Mouse (Mus musculus) liver, postnatal 0 days (tissue): ENCODE measurements at regions not wholly inside any gene's neighbourhood (a gene's known extent, or its start where the extent isn't known, plus 50 kb on each side); places are given as distances from the start of the nearest gene placed in this dataset.

Source experiments
- CTCF ChIP-seq: sonication (generic); IDR thresholded peaks from 2 replicates; pipeline ENCODE4 v1.5.1; 2016; ENCODE audit warnings: antibody characterized with exemption, low read depth
- EP300 ChIP-seq: IDR thresholded peaks from 2 replicates; pipeline ENCODE4 v1.6.1; 2016; ENCODE audit warnings: antibody characterized with exemption, low read depth, mild to moderate bottlenecking

DNA sequence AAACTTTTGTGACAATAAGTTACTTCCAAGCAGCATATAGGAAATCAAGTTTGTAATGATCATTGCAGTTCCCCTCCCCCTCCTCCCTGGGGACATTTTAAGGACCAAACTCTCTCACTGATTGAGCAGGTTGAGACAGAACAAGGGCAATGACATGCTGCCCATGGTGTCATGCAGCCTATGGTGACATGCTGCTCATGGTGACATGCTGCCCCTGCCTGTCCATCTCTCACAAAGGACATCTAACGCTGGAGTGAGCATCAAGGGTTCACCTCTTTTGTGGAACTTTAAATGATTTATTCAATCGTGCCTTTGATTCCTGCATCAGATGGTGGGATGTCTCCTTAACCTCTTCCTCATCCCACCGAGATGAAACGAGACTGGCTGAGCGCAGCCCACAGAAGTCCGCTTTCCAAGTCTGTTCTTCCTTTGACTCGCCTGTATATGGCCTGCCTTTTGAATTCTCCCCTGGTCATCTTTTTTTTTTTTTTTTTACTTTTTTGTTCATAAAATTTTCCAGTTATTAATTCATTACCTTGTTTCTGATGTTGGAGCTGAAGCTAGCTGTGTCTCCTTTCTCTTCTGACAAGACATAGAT is 133.5 kb upstream of the Nampt start:
- TF ChIP-seq CTCF (no peak), EP300 (no peak)
